8 mouse cellular contexts compared by ENCODE assay signal in genomic region chr2:51148975-51149374, GRCm38 (mm10). TPM values are rescaled to one million over a fixed set of nuclear protein-coding genes. Genes with fewer than 3 reads are reported as not detected.
DNase-seq lines count a peak whose midpoint lies in the region; ATAC-seq and TF ChIP-seq lines count a peak whose summit lies in the region.

TSS of gene Rnd3 (minus strand) at chr2:51149111.

- peak; percentile 40 for TF ChIP-seq CTCF in E14TG2a.4 (conservative IDR thresholded peaks at IDR 0.05; ENCODE audit: low read length)
- TF ChIP-seq CTCF in layer of hippocampus, adult 2 months (conservative IDR thresholded peaks at IDR 0.05), result peak; percentile 91
- TF ChIP-seq CTCF in lung, adult 2 months (IDR thresholded peaks at IDR 0.05; ENCODE audit: insufficient read depth, low read length), result peak; percentile 61

- H3K9ac ChIP-seq in forebrain, embryonic 16.5 days (replicated peaks; ENCODE audit: low read depth, low read length), result peak within 1 kb of the TSS; percentile 94
- peak within 1 kb of the TSS; percentile 93 for H3K9ac ChIP-seq in neural tube, embryonic 15.5 days (replicated peaks)

- H3K4me2 ChIP-seq in forebrain, embryonic 16.5 days (ENCODE audit: low read length), result peak within 1 kb of the TSS; percentile 77
- H3K4me2 ChIP-seq in neural tube, embryonic 15.5 days, result peak within 1 kb of the TSS; percentile 72

- H3K27me3 ChIP-seq in E14TG2a.4 (ENCODE audit: insufficient read depth, low read length), result peaks cover 13% of the 10 kb centered on the region
- H3K27me3 ChIP-seq in forebrain, embryonic 16.5 days (replicated peaks; ENCODE audit: control insufficient read depth, insufficient read depth, low read length), result no peaks in the 10 kb centered on the region
- no peaks in the 10 kb centered on the region for H3K27me3 ChIP-seq in neural tube, embryonic 15.5 days (replicated peaks)

- peak; percentile 98 for TF ChIP-seq POLR2A in lung, adult 2 months (IDR thresholded peaks at IDR 0.05; ENCODE audit: borderline replicate concordance, extremely low read depth, low read depth, low read length)

- peaks cover 37% of the 10 kb centered on the region for H3K4me1 ChIP-seq in E14TG2a.4 (replicated peaks; ENCODE audit: low read depth, low read length)
- peaks cover 22% of the 10 kb centered on the region for H3K4me1 ChIP-seq in forebrain, embryonic 16.5 days (replicated peaks; ENCODE audit: control insufficient read depth, insufficient read depth, low read length)
- H3K4me1 ChIP-seq in lung, adult 2 months (ENCODE audit: control insufficient read depth, insufficient read depth, low read length), result peaks cover 4% of the 10 kb centered on the region; the same call in 1 of the 2 replicates
- H3K4me1 ChIP-seq in neural tube, embryonic 15.5 days, result peaks cover 13% of the 10 kb centered on the region

- H3K36me3 ChIP-seq in E14TG2a.4 (ENCODE audit: insufficient read depth, low read length), result no peaks in the 10 kb centered on the region
- H3K36me3 ChIP-seq in forebrain, embryonic 16.5 days (ENCODE audit: control insufficient read depth, insufficient read depth), result no peaks in the 10 kb centered on the region
- H3K36me3 ChIP-seq in neural tube, embryonic 15.5 days, result no peaks in the 10 kb centered on the region

- intact Hi-C loops in heart, postnatal 25 days (cut with DNase I), result loop anchor here (5.0 to 10.0 kb wide), 5 partner anchors 197 to 842 kb away; no protein-coding TSS in a partner anchor

- peak; percentile 82 for ATAC-seq in forebrain, embryonic 16.5 days
- ATAC-seq in neural tube, embryonic 15.5 days (ENCODE audit: low FRiP score), result peak; percentile 82

- peak within 1 kb of the TSS; percentile 93 for H3K27ac ChIP-seq in forebrain, embryonic 16.5 days (ENCODE audit: low read length)
- H3K27ac ChIP-seq in layer of hippocampus, adult 2 months, result peak within 1 kb of the TSS; percentile 91
- H3K27ac ChIP-seq in neural tube, embryonic 15.5 days (replicated peaks), result peak within 1 kb of the TSS; percentile 93

- H3K4me3 ChIP-seq in E14TG2a.4 (replicated peaks; ENCODE audit: low read length), result peak within 1 kb of the TSS; percentile 85
- peak within 1 kb of the TSS; percentile 96 for H3K4me3 ChIP-seq in forebrain, embryonic 16.5 days (replicated peaks; ENCODE audit: low read length)
- H3K4me3 ChIP-seq in layer of hippocampus, adult 2 months, result peak within 1 kb of the TSS; percentile 88
- peak within 1 kb of the TSS; percentile 81 for H3K4me3 ChIP-seq in lung, adult 2 months (replicated peaks; ENCODE audit: extremely low read depth, low read depth, low read length)
- peak within 1 kb of the TSS; percentile 83 for H3K4me3 ChIP-seq in neural tube, embryonic 15.5 days (replicated peaks)

- under 1% methylated on average over 25 of the region's 25 CpGs for WGBS in forebrain, embryonic 16.5 days
- 1% methylated on average over 25 of the region's 25 CpGs for WGBS in lung, adult 2 months
- 0% methylated on average over 25 of the region's 25 CpGs for whole genome bisulfite sequencing in neural tube, embryonic 15.5 days

- peak; percentile 86 for DNase-seq in cerebellum, adult 11 months
- peak; percentile 94 for DNase-seq in heart, postnatal 25 days (ENCODE audit: low spot score)
- peak; percentile 91 to 93 for DNase-seq in layer of hippocampus, adult 2 months (ENCODE audit: low spot score in 2 of 2)
- peak; percentile 91 for DNase-seq in lung, adult 2 months
- DNase-seq in testis, postnatal 10 days (ENCODE audit: low spot score), result peak; percentile 96

- no peaks in the 10 kb centered on the region for H3K9me3 ChIP-seq in E14TG2a.4 (ENCODE audit: low read length)
- no peaks in the 10 kb centered on the region for H3K9me3 ChIP-seq in forebrain, embryonic 16.5 days (ENCODE audit: control insufficient read depth, low read length)
- H3K9me3 ChIP-seq in neural tube, embryonic 15.5 days (replicated peaks), result no peaks in the 10 kb centered on the region

RNA-seq across cellular contexts. Expression of gene Rnd3, which starts in this region (rescaled TPM):
- 118 and 132 TPM in 2 replicates for polyA plus RNA-seq in forebrain, embryonic 16.5 days (2015; fragmentation: Nextera tagmentation; extraction: Ambion mirVana)
- 10 to 100 TPM; 20.9 to 22.3 TPM for total RNA-seq in heart, postnatal 25 days (2021)
- total RNA-seq in layer of hippocampus, adult 2 months (2021), result 10 to 100 TPM; 13.2 to 14.1 TPM
- 1.3 and 4.3 TPM in 2 replicates for polyA plus RNA-seq in lung, adult 2 months (2012; rRNA removed)
- 79.0 and 84.6 TPM in 2 replicates for polyA plus RNA-seq in neural tube, embryonic 15.5 days (2015; fragmentation: Nextera tagmentation; extraction: Ambion mirVana)

Comparison
In these comparisons a context has a peak if more than half of its experiments do, and no peak if none do; other contexts are left out.
1. Peak in every context shown above with its lines: DNase-seq, ATAC-seq, H3K4me3 ChIP-seq and H3K27ac ChIP-seq.
2. RNA of gene Rnd3 (polyA plus RNA-seq): 118 to 132 TPM in forebrain, embryonic 16.5 days and 79.0 to 84.6 TPM in neural tube, embryonic 15.5 days; 1.3 to 4.3 TPM in lung, adult 2 months; every median in the first group is over 10 times any median in the second.
3. CTCF ChIP-seq: peak in every context shown above with its lines; median percentile 91 in layer of hippocampus, adult 2 months; 61 in lung, adult 2 months; 40 in E14TG2a.4.